Mouse (Mus musculus): ENCODE measurements around the gene Creb5. TPM values are rescaled to one million over a fixed set of nuclear protein-coding genes. Genes with fewer than 3 reads are reported as not detected.
A peak's percentile ranks its signal among the peaks of the same experiment; 100 is the strongest.

Gene Creb5
- total RNA-seq, 2 experiments from 2014 or later: 0.30 TPM; not detected in 1

GRCm38 (mm10) chr6:53577776-53578175 lies 290.7 kb downstream of the Creb5 start:
- no peak for ATAC-seq (replicated peaks; ENCODE audit: poor library complexity)

GRCm38 (mm10) chr6:53580346-53580745 lies 293.3 kb downstream of the Creb5 start:
- ATAC-seq (replicated peaks; ENCODE audit: poor library complexity): peak; percentile 75

- ATAC-seq (replicated peaks; ENCODE audit: poor library complexity): no peak
Observed at GRCm38 (mm10) chr6:53583234-53583875, 296.3 kb downstream of the Creb5 start.

- ATAC-seq (replicated peaks; ENCODE audit: poor library complexity): peak; percentile 91
Observed at GRCm38 (mm10) chr6:53584718-53585405, 297.8 kb downstream of the Creb5 start.

GRCm38 (mm10) chr6:53589746-53590145 lies 302.7 kb downstream of the Creb5 start:
- peak; percentile 90 for ATAC-seq (replicated peaks; ENCODE audit: poor library complexity)

GRCm38 (mm10) chr6:53592230-53592629 lies 305.2 kb downstream of the Creb5 start:
- peak; percentile 66 for ATAC-seq (replicated peaks; ENCODE audit: poor library complexity)

- ATAC-seq (replicated peaks; ENCODE audit: poor library complexity): no peak
Observed at GRCm38 (mm10) chr6:53593603-53594002, 306.5 kb downstream of the Creb5 start.

GRCm38 (mm10) chr6:53594316-53594715 lies 307.2 kb downstream of the Creb5 start:
- ATAC-seq (replicated peaks; ENCODE audit: poor library complexity): no peak

- no peak for ATAC-seq (replicated peaks; ENCODE audit: poor library complexity)
Observed at GRCm38 (mm10) chr6:53596402-53596801, 309.3 kb downstream of the Creb5 start.

- ATAC-seq (replicated peaks; ENCODE audit: poor library complexity): no peak
Observed at GRCm38 (mm10) chr6:53603041-53603440, 316.0 kb downstream of the Creb5 start.

GRCm38 (mm10) chr6:53603695-53604094 lies 316.6 kb downstream of the Creb5 start:
- ATAC-seq (replicated peaks; ENCODE audit: poor library complexity): no peak

- ATAC-seq (replicated peaks; ENCODE audit: poor library complexity): no peak
Observed at GRCm38 (mm10) chr6:53604386-53604785, 317.3 kb downstream of the Creb5 start.

GRCm38 (mm10) chr6:53605184-53605583 lies 318.1 kb downstream of the Creb5 start:
- no peak for ATAC-seq (replicated peaks; ENCODE audit: poor library complexity)

- no peak for ATAC-seq (replicated peaks; ENCODE audit: poor library complexity)
Observed at GRCm38 (mm10) chr6:53611451-53611945, 324.4 kb downstream of the Creb5 start.

- ATAC-seq (replicated peaks; ENCODE audit: poor library complexity): no peak
Observed at GRCm38 (mm10) chr6:53612681-53613080, 325.6 kb downstream of the Creb5 start.

- ATAC-seq (replicated peaks; ENCODE audit: poor library complexity): no peak
Observed at GRCm38 (mm10) chr6:53615440-53616211, 328.6 kb downstream of the Creb5 start.

GRCm38 (mm10) chr6:53618164-53618563 lies 331.1 kb downstream of the Creb5 start:
- ATAC-seq (replicated peaks; ENCODE audit: poor library complexity): no peak

- no peak for ATAC-seq (replicated peaks; ENCODE audit: poor library complexity)
Observed at GRCm38 (mm10) chr6:53619676-53620075, 332.6 kb downstream of the Creb5 start.

- ATAC-seq (replicated peaks; ENCODE audit: poor library complexity): no peak
Observed at GRCm38 (mm10) chr6:53621295-53621694, 334.2 kb downstream of the Creb5 start.

- ATAC-seq (replicated peaks; ENCODE audit: poor library complexity): no peak
Observed at GRCm38 (mm10) chr6:53624455-53625276, 337.6 kb downstream of the Creb5 start.

GRCm38 (mm10) chr6:53626044-53626443 lies 339.0 kb downstream of the Creb5 start:
- ATAC-seq (replicated peaks; ENCODE audit: poor library complexity): no peak
